Mouse (Mus musculus): ENCODE results near the gene Cacna1d.

DNA sequence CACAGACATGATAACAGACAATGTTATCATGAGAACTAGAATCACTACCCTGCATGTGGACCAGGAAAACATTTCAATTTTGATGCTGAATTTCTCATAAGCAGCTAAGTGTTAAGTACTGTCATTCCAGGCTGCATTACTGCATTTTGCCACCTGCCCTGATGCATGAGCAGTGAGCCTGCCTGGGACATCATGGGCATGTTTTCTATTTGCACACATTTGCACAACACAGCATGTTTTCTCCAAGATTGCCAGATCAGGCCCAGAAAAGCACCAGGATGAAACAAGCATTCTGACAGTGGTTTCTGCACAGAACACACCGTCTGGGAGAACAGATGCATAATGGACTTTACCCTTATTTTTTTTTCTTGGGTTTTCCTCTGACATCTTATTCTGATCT lies 294.3 kb downstream of the Cacna1d start:
- TF ChIP-seq CTCF (IDR thresholded peaks at IDR 0.05; ENCODE audit: low read depth) (no peak), EP300 (optimal IDR thresholded peaks at IDR 0.05) (no peak)

All from stomach, postnatal 0 days (tissue).